Mouse (Mus musculus): ENCODE data around the gene Gm3264.
"Not testable (repeated sequence)": the region's sequence is repeated elsewhere in the genome, so short reads cannot be mapped to it uniquely, and the experiment has no call there.

Gm3264 gene

DNA sequence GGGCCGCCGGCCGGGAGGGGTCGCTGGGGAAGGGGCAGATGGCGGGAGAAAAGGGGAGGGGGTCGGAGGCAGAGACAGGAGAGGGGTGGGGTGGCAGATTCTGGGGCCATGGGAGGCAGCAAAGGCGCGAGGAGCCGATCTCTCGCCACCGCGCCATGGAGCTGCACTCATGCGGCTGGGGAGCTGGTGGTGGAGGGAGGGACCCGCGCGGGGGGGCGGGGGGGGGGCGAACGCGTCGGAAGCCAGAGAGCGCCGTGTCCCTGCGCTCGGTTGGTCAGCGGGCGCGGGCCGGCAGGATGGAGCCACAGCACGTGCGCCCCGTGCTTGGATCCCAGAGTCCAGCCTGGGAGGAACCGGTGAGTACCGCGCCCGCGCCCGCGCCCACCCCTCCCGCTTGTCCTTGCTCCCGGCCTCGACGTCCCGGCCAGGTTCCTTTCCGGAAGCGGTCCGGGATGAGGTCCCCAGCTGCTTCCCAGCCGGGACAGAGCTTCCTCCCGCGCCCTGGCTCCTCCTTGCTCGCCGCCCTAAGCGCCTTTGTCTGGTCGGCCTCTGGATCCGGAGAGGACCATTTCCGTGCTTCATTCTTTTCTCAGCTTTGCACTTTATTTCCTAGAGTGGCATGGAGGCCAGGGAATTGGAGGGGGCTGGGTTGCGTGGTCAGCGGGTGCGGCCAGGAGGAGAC, at the start of gene Gm3264:
TSS of gene Gm3264 (plus strand) at position 278 of the 682 bp plus-strand sequence.
- DNase-seq (ENCODE audit: extremely low read depth, low read depth, low spot score), result not testable (repeated sequence)

DNA sequence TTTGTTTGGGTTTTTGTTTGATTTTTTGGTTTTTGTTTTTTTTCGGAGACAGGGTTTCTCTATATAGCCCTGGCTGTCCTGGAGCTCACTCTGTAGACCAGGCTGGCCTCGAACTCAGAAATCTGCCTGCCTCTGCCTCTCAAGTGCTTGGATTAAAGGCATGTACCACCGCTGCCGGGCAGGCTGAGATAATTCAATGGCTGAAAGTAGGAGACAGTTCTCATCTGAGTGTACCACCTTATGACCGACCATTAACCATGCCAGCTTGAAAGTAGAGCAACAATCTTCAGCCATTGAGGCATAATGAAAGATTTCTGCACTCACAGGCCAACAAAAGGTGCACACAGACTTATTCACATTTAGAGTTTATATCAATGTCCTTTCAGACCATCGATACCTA, 49.0 kb upstream of the Gm3264 start:
- DNase-seq (ENCODE audit: extremely low read depth, low read depth, low spot score), result not testable (repeated sequence)

DNA sequence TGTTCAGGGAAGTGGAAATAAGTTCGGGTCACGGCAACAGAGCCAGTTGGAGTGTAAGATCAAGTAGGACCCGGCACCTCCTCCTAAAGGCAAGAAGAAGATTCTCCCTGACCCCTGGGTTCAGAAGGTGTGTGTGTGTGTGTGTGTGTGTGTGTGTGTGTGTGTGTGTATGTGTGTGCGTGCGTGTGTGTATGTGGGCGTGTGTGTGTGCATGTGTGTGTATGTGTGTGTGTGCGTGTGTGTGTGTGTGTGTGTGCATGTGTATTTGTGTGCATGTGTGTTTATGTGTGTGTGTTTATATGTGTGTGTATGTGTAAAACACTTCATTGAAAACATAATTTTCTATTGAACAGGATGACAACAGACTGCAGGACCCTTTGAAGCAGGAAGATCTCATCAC, 33.4 kb upstream of the Gm3264 start:
- DNase-seq (ENCODE audit: extremely low read depth, low read depth, low spot score), result not testable (repeated sequence)

DNA sequence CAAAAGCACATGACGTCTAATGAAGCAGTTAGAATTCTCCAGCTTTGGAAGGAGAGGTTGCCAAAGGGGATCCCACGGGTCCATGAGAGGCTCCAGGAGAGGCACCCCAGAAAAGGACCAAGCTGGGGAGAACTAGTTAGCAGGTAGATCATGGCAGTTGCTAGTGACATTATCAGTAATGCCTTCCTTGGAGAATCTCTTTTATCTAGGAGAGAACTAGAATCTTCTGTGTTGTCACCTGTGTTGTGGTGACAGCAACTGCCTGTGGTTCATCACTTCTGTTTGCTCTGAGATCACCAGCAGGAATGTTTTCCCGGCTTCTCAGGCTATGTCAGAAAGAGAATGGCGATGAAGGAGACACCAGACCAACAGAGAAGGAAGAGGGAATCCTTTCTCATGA, 17.6 kb upstream of the Gm3264 start, which contains the start of gene Gm3269:
TSS of gene Gm3269 (plus strand) at position 301 of the 400 bp plus-strand sequence.
- DNase-seq (ENCODE audit: extremely low read depth, low read depth, low spot score), result not testable (repeated sequence)

DNA sequence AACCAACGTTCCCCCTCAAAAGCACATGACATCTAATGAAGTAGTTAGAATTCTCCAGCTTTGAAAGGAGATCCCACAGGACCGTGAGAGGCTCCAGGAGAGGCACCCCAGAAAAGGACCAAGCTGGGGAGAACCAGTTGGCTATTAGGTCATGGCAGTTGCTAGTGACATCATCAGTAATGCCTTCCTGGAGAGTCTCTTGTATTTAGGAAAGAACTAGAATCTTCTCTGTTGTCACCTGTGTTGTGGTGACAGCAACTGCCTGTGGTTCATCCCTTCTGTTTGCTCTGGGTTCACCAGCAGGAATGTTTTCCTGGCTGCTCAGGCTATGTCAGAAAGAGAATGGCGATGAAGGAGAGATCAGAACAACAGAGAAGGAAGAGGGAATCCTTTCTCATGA, 36.7 kb downstream of the Gm3264 start, which contains the start of gene Gm3278:
TSS of gene Gm3278 (plus strand) at position 301 of the 400 bp plus-strand sequence.
- DNase-seq (ENCODE audit: extremely low read depth, low read depth, low spot score), result not testable (repeated sequence)

Data from fat pad, adult 2 months (tissue).